Mouse (Mus musculus): ENCODE measurements around the gene Piga.

GRCm38 (mm10) chrX:164436709-164437108, 17.1 kb downstream of the Piga start, which contains the start of gene Asb11:
- TF ChIP-seq CTCF (IDR thresholded peaks at IDR 0.05; ENCODE audit: insufficient read depth, low read depth, low read length) (no peak), POLR2A (IDR thresholded peaks at IDR 0.05; ENCODE audit: insufficient read depth, low read depth, low read length) (no peak)

Data from olfactory bulb, adult 2 months (tissue).